Mouse (Mus musculus): Measurements from ENCODE around the gene Trabd.

- no peak for TF ChIP-seq CTCF (IDR thresholded peaks at IDR 0.05)
- no peak for TF ChIP-seq POLR2A (IDR thresholded peaks at IDR 0.05; ENCODE audit: insufficient read depth, low read depth, low read length)
These were observed 17.3 kb downstream of the Trabd start for GRCm38 (mm10) chr15:89092181-89092580.

Data from heart, adult 2 months (tissue).